Mouse (Mus musculus) adrenal gland, postnatal 25 days (tissue): ENCODE results near the gene Ccr1. TPM values are rescaled to one million over a fixed set of nuclear protein-coding genes. Genes with fewer than 3 reads are reported as not detected.
A peak's percentile ranks its signal among the peaks of the same experiment; 100 is the strongest.

Source experiments
- DNase-seq: peaks from one replicate; pipeline ENCODE4 v3.0.0; 2021; ENCODE audit warnings: mixed read lengths
- total RNA-seq: library from RNA; stranded (reverse); gene quantifications from 2 replicates; pipeline ENCODE4 v1.2.3, GENCODE M21; 2021

Gene Ccr1
- total RNA-seq, 1 experiment from 2014 or later, result 1.1 TPM

DNA sequence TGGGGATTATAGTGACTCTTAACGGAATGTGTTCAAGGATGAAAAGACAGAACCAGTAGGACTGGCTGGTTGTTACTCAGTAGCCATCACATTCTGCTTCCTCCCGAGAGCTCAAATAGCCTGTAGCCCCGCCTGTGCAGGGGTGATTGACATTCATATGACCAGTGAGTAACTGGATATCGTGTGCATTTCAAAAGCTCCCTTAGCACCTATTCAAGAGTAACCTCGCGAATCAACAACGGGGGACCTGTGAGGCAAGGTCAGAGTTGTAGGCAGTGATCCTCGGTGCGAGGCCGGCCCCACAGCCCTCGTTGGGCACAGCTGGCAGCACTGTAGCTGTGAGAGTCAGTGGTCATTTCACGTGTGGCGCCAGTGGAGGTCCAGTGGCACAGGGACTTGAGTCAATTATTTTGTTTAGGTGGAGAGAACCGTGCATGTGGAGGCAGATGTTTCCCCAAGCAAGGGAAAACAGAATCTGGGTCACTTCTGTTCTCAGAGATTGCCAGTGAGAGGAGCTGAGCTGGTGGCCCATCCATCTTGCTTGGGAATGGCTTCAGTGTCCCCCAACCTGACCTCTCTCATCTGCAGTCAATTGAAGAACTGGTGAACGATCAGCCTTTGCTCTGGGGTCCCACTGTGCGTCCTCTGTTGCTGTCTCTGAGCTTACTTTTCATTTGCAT is 41.1 kb downstream of the Ccr1 start:
- no peak for DNase-seq

DNA sequence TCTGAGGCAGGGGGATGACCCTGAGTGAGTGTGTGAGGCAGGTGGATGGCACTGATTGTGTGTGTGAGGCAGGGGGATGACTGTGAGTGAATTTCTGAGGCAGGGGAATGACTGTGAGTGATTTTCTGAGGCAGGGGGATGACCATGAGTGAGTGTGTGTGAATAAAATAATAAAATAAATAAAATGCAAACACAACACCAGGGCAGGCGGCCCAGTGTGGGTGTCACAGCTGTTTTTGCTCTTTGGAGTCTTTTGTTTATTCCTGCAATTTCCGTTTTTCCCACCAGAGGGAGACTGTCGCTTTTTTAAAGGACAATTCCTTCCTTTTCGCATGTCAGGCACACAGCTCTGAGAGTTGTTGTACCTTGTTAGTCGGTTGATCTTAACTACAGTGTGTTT is 42.5 kb downstream of the Ccr1 start:
- DNase-seq, result peak; percentile 23

DNA sequence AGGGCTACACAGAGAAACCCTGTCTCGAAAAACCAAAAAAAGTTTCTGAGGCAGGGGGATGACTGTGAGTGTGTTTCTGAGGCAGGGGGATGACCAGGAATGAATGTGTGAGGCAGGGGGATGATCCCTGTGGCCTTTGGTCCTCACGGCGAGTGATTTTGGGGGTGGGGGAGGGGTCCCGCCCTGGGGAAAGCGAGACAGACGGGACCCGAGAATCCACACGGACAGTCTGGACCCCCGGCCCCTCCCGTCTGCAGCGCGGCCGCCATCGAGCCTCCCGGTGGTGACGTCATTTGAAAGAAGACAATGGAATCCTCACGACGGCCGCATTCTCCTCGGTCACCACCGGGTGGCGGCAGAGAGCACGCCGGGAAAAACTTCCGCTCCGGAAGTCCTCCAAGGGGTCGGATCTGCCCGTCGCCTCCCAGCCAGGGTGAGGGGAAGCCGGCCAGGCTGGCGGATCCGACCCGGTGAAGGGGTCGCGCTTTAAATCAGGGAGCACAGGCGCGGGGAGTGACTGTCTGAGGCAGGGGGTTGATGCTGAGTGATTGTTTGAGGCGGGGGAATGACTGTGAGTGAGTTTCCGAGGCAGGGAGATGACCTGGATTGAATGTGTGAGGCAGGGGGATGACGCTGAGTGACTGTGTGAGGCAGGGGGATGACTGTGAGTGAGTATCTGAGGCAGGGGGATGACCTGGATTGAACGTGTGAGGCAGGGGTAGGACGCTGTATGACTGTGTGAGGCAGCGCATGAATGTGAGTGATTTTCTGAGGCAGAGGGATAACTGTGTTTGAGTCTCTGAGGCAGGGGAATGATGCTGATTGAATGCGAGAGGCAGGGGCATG is 43.2 kb downstream of the Ccr1 start:
- peak; percentile 79 for DNase-seq

DNA sequence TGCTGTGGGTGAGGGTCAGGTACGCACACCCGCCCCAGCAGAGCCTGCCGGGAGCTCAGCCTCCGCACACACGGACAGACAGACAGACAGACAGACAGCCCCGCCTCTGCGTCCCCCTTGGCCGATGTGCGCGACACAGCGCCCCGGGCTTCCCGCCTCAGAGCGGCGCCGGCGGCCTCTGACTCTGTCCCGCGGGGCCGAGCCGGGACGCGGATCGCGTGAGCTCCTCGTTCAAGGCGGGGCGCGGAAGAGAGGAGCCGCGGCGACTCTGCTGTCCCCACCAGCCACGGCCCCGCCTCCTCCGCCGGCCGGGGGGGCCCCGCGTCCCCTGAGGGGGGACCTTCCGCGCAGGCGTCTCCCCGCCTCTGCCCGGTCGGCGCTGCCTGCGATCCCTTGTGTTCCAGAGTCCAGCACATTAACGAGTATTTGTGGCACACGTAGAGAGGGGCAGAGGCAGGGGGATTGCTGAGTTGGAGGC is 43.9 kb downstream of the Ccr1 start:
- peak; percentile 94 for DNase-seq

DNA sequence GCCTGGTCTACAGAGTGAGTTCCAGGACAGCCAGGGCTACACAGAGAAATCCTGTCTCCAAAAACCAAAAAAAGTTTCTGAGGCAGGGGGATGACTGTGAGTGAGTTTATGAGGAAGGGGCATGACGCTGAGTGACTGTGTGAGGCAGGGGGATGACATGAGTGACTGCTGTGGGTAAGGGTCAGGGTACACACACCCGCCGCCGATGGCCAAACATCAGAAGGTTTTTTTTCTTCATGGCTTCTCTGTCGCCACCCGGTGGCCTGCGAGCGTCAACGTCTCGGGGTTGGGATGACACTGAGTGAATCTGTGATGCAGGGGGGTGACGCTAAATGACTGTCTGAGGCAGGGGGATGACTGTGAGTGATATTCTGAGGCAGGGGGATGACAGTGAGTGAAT is 44.5 kb downstream of the Ccr1 start:
- DNase-seq, result peak; percentile 70

DNA sequence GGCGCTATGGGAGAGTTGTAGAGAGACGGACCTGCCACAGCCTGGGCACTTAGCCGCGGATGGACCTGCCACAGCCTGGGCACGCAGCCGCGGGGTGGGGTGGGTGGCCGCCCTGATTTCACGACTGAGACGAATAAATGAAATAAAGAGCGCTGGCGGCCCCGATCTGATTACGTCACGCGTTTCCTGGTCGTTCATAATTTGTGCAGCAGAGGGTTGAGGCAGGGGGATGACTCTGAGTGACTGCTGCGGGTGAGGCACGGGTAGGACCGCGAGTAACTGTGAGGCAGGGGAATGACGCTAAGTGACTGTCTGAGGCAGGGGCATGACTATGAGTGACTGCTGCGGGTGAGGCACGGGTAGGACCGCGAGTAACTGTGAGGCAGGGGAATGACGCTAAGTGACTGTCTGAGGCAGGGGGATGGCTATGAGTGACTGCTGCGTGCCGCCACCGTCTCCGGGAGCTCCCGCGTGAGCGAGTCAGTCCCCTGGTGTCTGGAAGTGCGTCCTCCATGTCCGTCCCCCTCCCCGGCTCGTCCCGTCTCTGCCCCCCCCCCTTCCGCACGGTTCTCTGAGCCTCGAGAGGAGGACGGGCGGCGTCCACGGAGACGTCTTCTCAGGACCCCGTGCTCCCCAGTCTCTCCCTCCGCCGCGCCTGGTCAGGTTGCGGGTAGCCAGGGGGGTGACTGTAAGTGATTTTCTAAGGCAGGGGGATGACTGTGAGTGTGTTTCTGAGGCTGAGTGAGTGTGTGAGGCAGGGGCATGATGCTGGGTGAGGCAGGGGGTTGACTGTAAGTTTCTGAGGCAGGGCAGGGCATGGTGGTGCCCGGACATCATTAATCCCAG is 45.1 kb downstream of the Ccr1 start:
- DNase-seq, result peak; percentile 42

Other genes starting within 250 kb of the Ccr1 start
- not detected in 2 replicates for gene Cxcr6, start 162.2 kb downstream of the Ccr1 start, total RNA-seq
- gene Fyco1, start 116.8 kb downstream of the Ccr1 start, total RNA-seq, result 45.6 and 65.1 TPM in 2 replicates
- gene Xcr1, start 106.7 kb downstream of the Ccr1 start, total RNA-seq, result 0.18 TPM in 1 of 2 replicates, not detected in the other
- not detected in 2 replicates for gene Ccr1l1, start 9.7 kb upstream of the Ccr1 start, total RNA-seq
- not detected in 2 replicates for gene Ccr3, start 53.3 kb upstream of the Ccr1 start, total RNA-seq
- gene Ccr2, start 133.3 kb upstream of the Ccr1 start, total RNA-seq, result 1.0 and 1.4 TPM in 2 replicates
- 1.8 and 4.2 TPM in 2 replicates for gene Ccr5, start 152.9 kb upstream of the Ccr1 start, total RNA-seq